Mouse (Mus musculus) ES-Bruce4 (cell line): ENCODE results near the gene Trank1. TPM values are rescaled to one million over a fixed set of nuclear protein-coding genes. Genes with fewer than 3 reads are reported as not detected.

ENCODE experiments used
- H3K27ac ChIP-seq: 2 replicates; pipeline ENCODE4 v1.5.1; 2012; ENCODE audit warnings: low read length, inconsistent platforms; ENCODE audit not compliant: insufficient read depth
- H3K27me3 ChIP-seq: 2 replicates; pipeline ENCODE4 v1.6.1; 2012; ENCODE audit warnings: mild to moderate bottlenecking, low read length, inconsistent platforms; ENCODE audit not compliant: control insufficient read depth, poor library complexity, insufficient read depth, severe bottlenecking
- H3K36me3 ChIP-seq: 2 replicates; pipeline ENCODE4 v1.6.1; 2012; ENCODE audit warnings: inconsistent platforms, mild to moderate bottlenecking, low read length, moderate library complexity; ENCODE audit not compliant: control insufficient read depth, poor library complexity, insufficient read depth, severe bottlenecking
- H3K4me1 ChIP-seq: one replicate; pipeline ENCODE4 v1.8.1; 2011; ENCODE audit warnings: low read length; ENCODE audit not compliant: control insufficient read depth, insufficient read depth
- H3K4me3 ChIP-seq: 2 replicates; pipeline ENCODE4 v1.5.1; 2011; ENCODE audit warnings: low read depth, mild to moderate bottlenecking, low read length
- H3K9ac ChIP-seq: 2 replicates; pipeline ENCODE4 v1.6.1; 2012; ENCODE audit warnings: low read depth, mild to moderate bottlenecking, inconsistent platforms; ENCODE audit not compliant: poor library complexity, severe bottlenecking
- H3K9me3 ChIP-seq: replicated peaks from 2 replicates; pipeline ENCODE4 v1.6.1; 2012; ENCODE audit warnings: mild to moderate bottlenecking, low read length, inconsistent platforms; ENCODE audit not compliant: control insufficient read depth, poor library complexity, insufficient read depth, severe bottlenecking
- CTCF ChIP-seq: IDR thresholded peaks from one replicate; pipeline ENCODE4 v1.8.1; 2011; ENCODE audit warnings: low read depth, low read length
- EP300 ChIP-seq: IDR thresholded peaks from 2 replicates; pipeline ENCODE4 v1.6.1; 2011; ENCODE audit warnings: low read depth, low read length; ENCODE audit not compliant: insufficient read depth
- POLR2A ChIP-seq: IDR thresholded peaks from one replicate; pipeline ENCODE4 v1.8.1; 2011; ENCODE audit warnings: low read length; ENCODE audit not compliant: insufficient read depth
- polyA plus RNA-seq: library from polyadenylated mRNA; stranded (reverse); fragments of >200 nt; gene quantifications from 2 replicates; pipeline ENCODE4 v1.2.4, GENCODE M21; 2011; ENCODE audit warnings: low read depth; ENCODE audit not compliant: missing spikeins, insufficient read depth, insufficient read length

Trank1 gene
- polyA plus RNA-seq, 1 experiment: 0.90 TPM

DNA sequence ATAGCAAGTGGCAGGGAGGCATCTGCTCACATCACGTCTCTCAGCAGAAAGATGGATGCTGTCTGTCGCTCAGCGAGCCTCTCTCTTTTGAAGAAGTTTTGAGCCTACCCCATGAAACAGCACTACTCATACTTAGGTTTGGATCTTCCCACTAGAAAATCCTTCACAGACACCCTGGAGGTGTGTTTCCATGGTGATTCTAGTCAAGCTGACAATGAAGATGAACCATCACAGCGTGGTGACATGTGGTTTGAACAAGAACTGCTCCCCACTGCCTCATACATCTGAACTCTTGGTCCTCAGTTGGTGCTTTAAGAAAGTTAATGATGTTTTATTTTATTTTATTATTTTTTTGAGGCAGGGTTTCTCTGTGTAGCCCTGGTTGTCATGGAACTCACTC, 114.4 kb downstream of the Trank1 start:
- Histone ChIP-seq H3K9me3 (no peaks in the 10 kb centered on the region), H3K27ac (no peak overlapping the region), H3K36me3 (no peaks in the 10 kb centered on the region), H3K9ac (no peak overlapping the region), H3K4me3 (no peak overlapping the region), H3K27me3 (no peaks in the 10 kb centered on the region), H3K4me1 (no peaks in the 10 kb centered on the region)
- TF ChIP-seq POLR2A: no peak
- no peak for TF ChIP-seq CTCF

DNA sequence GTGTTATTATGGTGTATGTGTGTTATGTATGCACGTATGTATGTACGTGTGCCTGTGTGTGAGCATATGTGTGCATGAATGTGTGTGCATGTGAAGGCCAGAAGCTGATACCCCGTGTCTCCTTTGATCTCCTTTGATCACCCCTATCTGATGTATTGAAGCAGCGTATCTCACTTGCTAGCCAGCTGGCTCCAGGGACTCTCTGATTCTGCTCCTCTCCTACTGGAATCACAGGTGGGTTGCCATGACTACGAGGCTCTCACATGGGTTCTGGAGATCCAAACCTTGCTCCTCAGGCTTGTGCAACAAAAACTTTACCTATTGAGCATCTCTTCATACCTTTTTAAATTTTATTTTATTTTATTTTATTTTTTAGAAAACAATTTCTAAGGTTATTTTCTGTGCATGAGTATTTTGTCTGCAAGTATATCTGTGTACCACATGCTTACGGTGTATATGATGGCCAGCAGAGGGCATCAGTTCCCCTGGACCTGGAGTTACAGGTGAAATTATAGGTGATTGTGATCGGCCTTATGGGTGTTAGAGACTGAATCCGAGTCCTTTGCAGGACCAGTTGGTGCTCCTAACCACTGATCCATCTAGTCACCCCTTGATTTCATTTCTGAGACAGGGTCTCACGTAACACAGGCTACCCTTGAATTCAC, 116.5 kb downstream of the Trank1 start:
- Histone ChIP-seq H3K9me3 (no peaks in the 10 kb centered on the region), H3K27me3 (no peaks in the 10 kb centered on the region), H3K36me3 (no peaks in the 10 kb centered on the region), H3K4me3 (no peak overlapping the region), H3K27ac (no peak overlapping the region), H3K4me1 (no peaks in the 10 kb centered on the region), H3K9ac (no peak overlapping the region)
- TF ChIP-seq EP300 (no peak), POLR2A (no peak), CTCF (no peak)

DNA sequence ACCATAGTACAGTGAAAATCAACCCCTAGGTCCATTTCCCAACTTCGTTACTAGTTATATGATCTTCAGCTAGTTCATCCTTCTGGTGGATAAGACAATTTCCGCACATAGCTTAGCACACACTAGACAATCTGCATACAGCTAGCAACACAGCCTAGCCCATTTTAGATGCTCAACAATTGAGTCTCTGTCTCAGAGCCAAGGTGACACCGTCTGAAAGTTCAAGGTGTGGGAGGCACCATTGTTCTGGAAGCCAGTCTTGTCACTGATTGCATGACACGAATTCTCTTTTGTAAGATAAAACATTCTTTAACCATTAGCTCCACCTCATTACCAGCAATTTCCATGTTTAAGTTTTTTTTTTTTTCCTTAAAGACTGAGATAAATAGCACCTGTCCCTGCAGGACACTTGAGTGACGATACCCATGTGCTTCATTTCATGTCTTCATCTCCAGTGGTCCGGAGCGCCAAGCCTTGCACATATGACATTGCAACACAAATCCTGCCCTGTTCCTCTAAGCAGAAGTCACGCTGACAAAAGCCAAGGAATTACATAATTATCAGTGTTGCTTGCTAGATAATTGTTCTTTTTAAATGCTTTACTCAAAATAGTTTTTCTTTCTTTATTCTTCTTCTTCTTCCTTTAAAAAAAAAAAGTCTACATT, 117.3 kb downstream of the Trank1 start:
- no peak for TF ChIP-seq EP300
- no peak for TF ChIP-seq CTCF
- TF ChIP-seq POLR2A: no peak
- H3K36me3 ChIP-seq: no peaks in the 10 kb centered on the region

DNA sequence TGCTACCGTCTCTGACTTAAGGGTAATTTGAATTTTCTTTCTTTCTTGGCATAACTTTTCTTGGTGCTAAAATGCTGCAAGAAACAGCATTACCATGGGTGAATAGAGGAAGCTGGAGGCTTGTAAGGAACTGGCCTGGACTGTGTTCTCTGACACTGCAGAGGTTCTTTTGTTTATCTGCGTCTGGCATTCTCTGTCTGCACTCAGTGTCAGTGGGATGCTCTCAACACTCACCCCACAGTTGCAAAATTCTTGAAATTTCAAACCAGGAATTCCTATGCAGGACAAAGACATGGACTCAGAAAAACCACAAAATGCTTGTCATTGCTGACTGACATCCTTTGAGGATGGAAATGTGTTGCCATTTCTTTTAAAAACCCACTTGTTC, 117.8 kb downstream of the Trank1 start:
- no peaks in the 10 kb centered on the region for H3K4me1 ChIP-seq
- no peaks in the 10 kb centered on the region for H3K36me3 ChIP-seq
- H3K4me3 ChIP-seq: no peak overlapping the region
- no peak overlapping the region for H3K9ac ChIP-seq
- H3K27ac ChIP-seq: no peak overlapping the region
- H3K9me3 ChIP-seq: no peaks in the 10 kb centered on the region
- TF ChIP-seq POLR2A (no peak), CTCF (no peak)
- no peaks in the 10 kb centered on the region for H3K27me3 ChIP-seq

More for the DNA sequence above, 117.3 kb downstream of the Trank1 start:
- H3K27me3 ChIP-seq: no peaks in the 10 kb centered on the region
- H3K9ac ChIP-seq: no peak overlapping the region
- H3K4me3 ChIP-seq: no peak overlapping the region
- H3K4me1 ChIP-seq: no peaks in the 10 kb centered on the region
- no peak overlapping the region for H3K27ac ChIP-seq
- no peaks in the 10 kb centered on the region for H3K9me3 ChIP-seq

DNA sequence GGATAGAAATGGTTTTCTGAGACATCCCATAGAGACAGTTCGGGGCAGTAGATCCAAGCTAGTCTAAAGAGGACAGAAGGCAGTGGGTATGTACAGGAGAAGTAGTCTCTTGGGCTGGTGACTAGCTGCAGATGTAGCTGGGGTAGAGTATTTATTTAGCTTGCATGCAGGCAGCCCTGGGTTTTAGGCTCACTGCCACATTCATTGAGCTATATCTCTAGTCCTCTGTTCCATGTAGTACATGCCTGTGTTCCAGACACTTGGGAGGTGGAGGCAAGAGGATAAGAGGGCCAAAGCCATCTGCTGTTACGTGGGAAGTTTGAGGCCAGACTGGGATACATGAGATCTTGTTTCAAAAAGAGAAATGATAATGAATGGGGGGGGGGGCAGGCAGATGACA, 123.9 kb downstream of the Trank1 start:
- no peak overlapping the region for H3K27ac ChIP-seq
- no peak for TF ChIP-seq EP300
- no peak for TF ChIP-seq CTCF
- TF ChIP-seq POLR2A: no peak
- H3K36me3 ChIP-seq: no peaks in the 10 kb centered on the region
- no peaks in the 10 kb centered on the region for H3K4me1 ChIP-seq
- H3K9me3 ChIP-seq: no peaks in the 10 kb centered on the region
- H3K4me3 ChIP-seq: no peak overlapping the region
- peaks cover 5% of the 10 kb centered on the region; the same call in 1 of the 2 replicates for H3K27me3 ChIP-seq
- no peak overlapping the region for H3K9ac ChIP-seq
